Comparison of ENCODE assay signal across 8 mouse cellular contexts in the genomic region with DNA sequence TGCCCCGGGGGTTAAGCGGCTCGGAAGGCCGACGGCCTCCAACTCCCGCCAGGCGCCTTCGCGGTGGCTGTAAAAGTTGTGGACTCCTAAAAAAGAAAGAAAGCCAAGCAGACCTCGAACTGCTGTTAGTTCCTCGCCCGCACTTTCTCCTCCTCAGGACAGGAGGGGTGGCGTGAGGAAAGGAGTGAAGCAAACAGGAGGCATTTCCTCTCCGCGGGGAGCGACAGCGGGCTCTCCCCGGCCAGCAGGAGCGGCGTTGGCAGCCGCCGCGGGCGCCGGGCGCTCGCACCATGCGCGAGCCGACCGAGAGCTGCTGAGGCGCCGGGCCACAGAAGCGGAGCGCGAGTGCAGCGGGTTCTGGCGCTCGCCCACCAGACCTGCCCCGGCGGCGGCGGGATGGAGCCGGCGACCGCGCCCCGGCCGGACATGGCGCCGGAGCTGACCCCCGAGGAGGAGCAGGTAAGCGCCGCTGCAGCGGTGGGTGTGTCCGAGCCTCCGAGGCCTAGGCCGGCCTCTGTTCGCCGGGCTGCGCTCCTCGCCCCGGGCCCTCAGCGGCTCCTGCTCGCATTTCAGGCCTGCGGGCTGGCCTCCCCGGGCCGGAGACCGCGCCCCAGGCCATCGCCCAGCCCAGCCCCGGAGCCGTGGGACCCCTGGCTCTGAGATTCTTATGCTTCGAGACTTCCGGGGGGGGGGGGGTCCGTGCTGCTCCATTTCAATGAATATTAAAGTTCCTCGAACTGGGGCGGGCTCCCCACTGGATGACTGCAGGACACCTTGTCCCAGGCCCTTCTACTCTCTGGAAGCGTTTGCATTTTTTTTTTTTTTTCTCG. TPM values are rescaled to one million over a fixed set of nuclear protein-coding genes. Genes with fewer than 3 reads are reported as not detected.
DNase-seq lines count a peak whose midpoint lies in the region; ATAC-seq and TF ChIP-seq lines count a peak whose summit lies in the region.

No protein-coding gene starts in this region.

- peak overlapping the region; percentile 87 for H3K4me3 ChIP-seq in forebrain, embryonic 14.5 days (ENCODE audit: low read depth, low read length)
- peak overlapping the region; percentile 62 for H3K4me3 ChIP-seq in layer of hippocampus, adult 2 months

- H3K27me3 ChIP-seq in forebrain, embryonic 14.5 days (replicated peaks; ENCODE audit: control insufficient read depth, insufficient read depth, low read length), result no peaks in the 10 kb centered on the region

- 0 out of 2 replicates have a peak, but pooled peaks cover 2% of the 10 kb centered on the region for H3K36me3 ChIP-seq in forebrain, embryonic 14.5 days (ENCODE audit: control insufficient read depth, insufficient read depth, low read length)

- intact Hi-C loops in heart, postnatal 25 days (cut with DNase I), result loop anchor here (2.0 kb wide), 1 partner anchor 45 kb away; the partner anchor contains the start of gene Snupn

- H3K9ac ChIP-seq in forebrain, embryonic 14.5 days (ENCODE audit: low read length), result peak overlapping the region; percentile 96

- H3K4me2 ChIP-seq in forebrain, embryonic 14.5 days (ENCODE audit: low read length), result peak overlapping the region; percentile 89

- DNase-seq in MEL-GATA-1-ER (ENCODE audit: extremely low read depth, low read depth), result peak; percentile 33
- DNase-seq in cerebellum, adult 11 months, result peak; percentile 42
- DNase-seq in forebrain, embryonic 14.5 days (ENCODE audit: low spot score), result peak; percentile 59
- DNase-seq in heart, postnatal 25 days (ENCODE audit: low spot score), result peak; percentile 27
- DNase-seq in layer of hippocampus, adult 2 months (ENCODE audit: low spot score in 2 of 2), result peak in 1 of 2 experiments; percentile 16
- DNase-seq in lung, postnatal 14 days, result peak; percentile 60
- peak; percentile 5 for DNase-seq in retina, postnatal 7 days (ENCODE audit: low read depth, low spot score)
- DNase-seq in urinary bladder, postnatal 10 days (ENCODE audit: low spot score), result peak; percentile 14

- TF ChIP-seq CTCF in layer of hippocampus, adult 2 months (conservative IDR thresholded peaks at IDR 0.05), result no peak

- peak; percentile 75 for ATAC-seq in forebrain, embryonic 14.5 days

- WGBS in forebrain, embryonic 14.5 days, result under 1% methylated on average over 72 of the region's 80 CpGs

- no peaks in the 10 kb centered on the region for H3K9me3 ChIP-seq in forebrain, embryonic 14.5 days (replicated peaks; ENCODE audit: control insufficient read depth, low read length)

- peaks cover 10% of the 10 kb centered on the region; the same call in 1 of the 2 replicates for H3K4me1 ChIP-seq in forebrain, embryonic 14.5 days (ENCODE audit: control insufficient read depth, insufficient read depth, low read length)

- peak overlapping the region; percentile 93 for H3K27ac ChIP-seq in forebrain, embryonic 14.5 days (ENCODE audit: low read depth, low read length)
- peak overlapping the region; percentile 90 for H3K27ac ChIP-seq in layer of hippocampus, adult 2 months

RNA-seq across cellular contexts. Expression of gene Ptpn9, which starts 0.7 kb away (rescaled TPM):
- polyA plus RNA-seq in forebrain, embryonic 14.5 days (2014; fragmentation: Nextera tagmentation; extraction: Ambion mirVana), result 27.3 and 28.2 TPM in 2 replicates
- total RNA-seq in heart, postnatal 25 days (2021), result 10 to 100 TPM; 10.0 to 10.7 TPM
- 10 to 100 TPM; 27.4 to 30.6 TPM for total RNA-seq in layer of hippocampus, adult 2 months (2021)

RNA-seq across cellular contexts. Expression of gene Snupn, which starts 44.7 kb away (rescaled TPM):
- 27.4 and 29.1 TPM in 2 replicates for polyA plus RNA-seq in forebrain, embryonic 14.5 days (2014; fragmentation: Nextera tagmentation; extraction: Ambion mirVana)
- total RNA-seq in heart, postnatal 25 days (2021), result 10 to 100 TPM in 1 of 2 experiments, 1 to 10 TPM in 1; 9.9 to 10.1 TPM
- total RNA-seq in layer of hippocampus, adult 2 months (2021), result 10 to 100 TPM; 15.2 to 19.1 TPM

RNA-seq across cellular contexts. Expression of gene Imp3, which starts 58.1 kb away (rescaled TPM):
- 91.1 and 100 TPM in 2 replicates for polyA plus RNA-seq in forebrain, embryonic 14.5 days (2014; fragmentation: Nextera tagmentation; extraction: Ambion mirVana)
- total RNA-seq in heart, postnatal 25 days (2021), result 10 to 100 TPM; 53.2 to 54.8 TPM
- total RNA-seq in layer of hippocampus, adult 2 months (2021), result 10 to 100 TPM; 54.9 to 56.8 TPM
